Mouse (Mus musculus) mouse embryonic stem cell (cell line): ENCODE results near the gene Foxi1.
"Not testable (repeated sequence)": the region's sequence is repeated elsewhere in the genome, so short reads cannot be mapped to it uniquely, and the experiment has no call there.

Source experiments
- in situ Hi-C, 2 experiments: fragments of 300-500 bp; cut with MboI; formaldehyde crosslinking; loops; 1 replicate in 1 of 2; 3 replicates in 1 of 2; pipeline ENCODE4 v1.14.3; 2019 to 2020; ENCODE audit warnings: low sequenced_read_pairs in 2 of 2, low pct_unique_long_range_greater_than_20kb in 1 of 2, mixed read lengths in 1 of 2; ENCODE audit not compliant: unreplicated experiment in 1 of 2

Foxi1 gene

GRCm38 (mm10) chr11:34207989-34208388 lies at the start of gene Foxi1:
Gene Foxi1 (minus strand): TSS chr11:34208089.
- in situ Hi-C loops: no loop called here

- in situ Hi-C loops: no loop called here
Measured at GRCm38 (mm10) chr11:34242979-34243378, 35.1 kb upstream of the Foxi1 start.

- in situ Hi-C loops: no loop called here
Measured at GRCm38 (mm10) chr11:34240252-34240651, 32.4 kb upstream of the Foxi1 start.

- in situ Hi-C loops: loop anchor here in 1 of 2 experiments (10.0 kb wide), 1 partner anchor 105 kb away; no protein-coding TSS in a partner anchor
Measured at GRCm38 (mm10) chr11:34239691-34240090, 31.8 kb upstream of the Foxi1 start.

- in situ Hi-C loops: loop anchor here in 1 of 2 experiments (10.0 kb wide), 1 partner anchor 108 kb away; no protein-coding TSS in a partner anchor
Measured at GRCm38 (mm10) chr11:34236885-34237284, 29.0 kb upstream of the Foxi1 start.

- in situ Hi-C loops: loop anchor here in 1 of 2 experiments (10.0 kb wide), 1 partner anchor 109 kb away; no protein-coding TSS in a partner anchor
Measured at GRCm38 (mm10) chr11:34236091-34236759, 28.3 kb upstream of the Foxi1 start.

GRCm38 (mm10) chr11:34228758-34229364 lies 21.0 kb upstream of the Foxi1 start:
- in situ Hi-C loops: no loop called here

GRCm38 (mm10) chr11:34227180-34227579 lies 19.3 kb upstream of the Foxi1 start:
- in situ Hi-C loops: no loop called here

- in situ Hi-C loops: not testable (repeated sequence)
Measured at GRCm38 (mm10) chr11:34220596-34220995, 12.7 kb upstream of the Foxi1 start.

GRCm38 (mm10) chr11:34212853-34213252 lies 5.0 kb upstream of the Foxi1 start:
- in situ Hi-C loops: no loop called here

- in situ Hi-C loops: no loop called here
Measured at GRCm38 (mm10) chr11:34202769-34203168, 5.1 kb downstream of the Foxi1 start.

- in situ Hi-C loops: no loop called here
Measured at GRCm38 (mm10) chr11:34195142-34195541, 12.7 kb downstream of the Foxi1 start.

GRCm38 (mm10) chr11:34194158-34194941 lies 13.5 kb downstream of the Foxi1 start:
- in situ Hi-C loops: no loop called here

GRCm38 (mm10) chr11:34193658-34194057 lies 14.2 kb downstream of the Foxi1 start:
- in situ Hi-C loops: no loop called here

- in situ Hi-C loops: no loop called here
Measured at GRCm38 (mm10) chr11:34184266-34184665, 23.6 kb downstream of the Foxi1 start.

GRCm38 (mm10) chr11:34181214-34182117 lies 26.4 kb downstream of the Foxi1 start:
- in situ Hi-C loops: no loop called here

- in situ Hi-C loops: no loop called here
Measured at GRCm38 (mm10) chr11:34178752-34179151, 29.1 kb downstream of the Foxi1 start.

- in situ Hi-C loops: no loop called here
Measured at GRCm38 (mm10) chr11:34176371-34176770, 31.5 kb downstream of the Foxi1 start.
